Mouse (Mus musculus) heart, adult 2 months (tissue): Measurements from ENCODE around the gene Inf2.

Source experiments
- CTCF ChIP-seq: fragments of 200-600 bp; IDR thresholded peaks from 2 replicates; pipeline ENCODE4 v1.8.1; 2022; ENCODE audit warnings: antibody characterized with exemption, mild to moderate bottlenecking, moderate library complexity
- EP300 ChIP-seq: fragments of 200-500 bp; IDR thresholded peaks from 2 replicates; pipeline ENCODE4 v1.6.1; 2011; ENCODE audit warnings: low read depth, low read length, control low read depth; ENCODE audit not compliant: insufficient read depth
- POLR2A ChIP-seq: fragments of 200-500 bp; IDR thresholded peaks from 2 replicates; pipeline ENCODE4 v1.6.1; 2011; ENCODE audit warnings: mild to moderate bottlenecking, low read depth, low read length, control low read depth; ENCODE audit not compliant: insufficient read depth

GRCm38 (mm10) chr12:112559231-112559630, 29.4 kb upstream of the Inf2 start:
- no peak for TF ChIP-seq CTCF
- TF ChIP-seq POLR2A, result no peak
- peak; percentile 65; the same call in 1 of the 2 replicates for TF ChIP-seq EP300
